Mouse (Mus musculus): Measurements from ENCODE around the gene Hopx. TPM values are rescaled to one million over a fixed set of nuclear protein-coding genes. Genes with fewer than 3 reads are reported as not detected.
"Not testable (repeated sequence)": the region's sequence is repeated elsewhere in the genome, so short reads cannot be mapped to it uniquely, and the experiment has no call there.

The Hopx gene
- polyA plus RNA-seq, 1 experiment = 26.1 TPM

GRCm38 (mm10) chr5:77098874-77099273 lies 16.0 kb downstream of the Hopx start:
- TF ChIP-seq CTCF (IDR thresholded peaks at IDR 0.05; ENCODE audit: borderline replicate concordance, control insufficient read depth, extremely low read depth, insufficient read depth, low read length, poor library complexity) (no peak), POLR2A (IDR thresholded peaks at IDR 0.05; ENCODE audit: control insufficient read depth, extremely low read depth, insufficient read depth, low read length, poor library complexity) (no peak)
- 91% methylated on average over 3 of the region's 3 CpGs for WGBS
- Histone ChIP-seq H3K4me1 (replicated peaks; ENCODE audit: control insufficient read depth, insufficient read depth, low read length) (peaks cover 11% of the 10 kb centered on the region; the same call in 1 of the 2 replicates), H3K27ac (ENCODE audit: control insufficient read depth, insufficient read depth, low read length) (no peak overlapping the region), H3K27me3 (ENCODE audit: control insufficient read depth, insufficient read depth, low read length) (0 out of 2 replicates have a peak, but pooled peaks cover 2% of the 10 kb centered on the region), H3K4me3 (ENCODE audit: control insufficient read depth, insufficient read depth, low read length) (no peak overlapping the region), H3K36me3 (ENCODE audit: control insufficient read depth, insufficient read depth, low read length) (no peaks in the 10 kb centered on the region)
- no peak for DNase-seq

GRCm38 (mm10) chr5:77097686-77098085 lies 17.2 kb downstream of the Hopx start:
- no peak overlapping the region for H3K27ac ChIP-seq (ENCODE audit: control insufficient read depth, insufficient read depth, low read length)
- WGBS = 85% methylated on average over 6 of the region's 6 CpGs
- no peak for DNase-seq
- H3K4me1 ChIP-seq (replicated peaks; ENCODE audit: control insufficient read depth, insufficient read depth, low read length) = peaks cover 11% of the 10 kb centered on the region; the same call in 1 of the 2 replicates
- H3K4me3 ChIP-seq (ENCODE audit: control insufficient read depth, insufficient read depth, low read length) = no peak overlapping the region
- no peak for TF ChIP-seq POLR2A (IDR thresholded peaks at IDR 0.05; ENCODE audit: control insufficient read depth, extremely low read depth, insufficient read depth, low read length, poor library complexity)
- no peak for TF ChIP-seq CTCF (IDR thresholded peaks at IDR 0.05; ENCODE audit: borderline replicate concordance, control insufficient read depth, extremely low read depth, insufficient read depth, low read length, poor library complexity)
- H3K27me3 ChIP-seq (ENCODE audit: control insufficient read depth, insufficient read depth, low read length) = 0 out of 2 replicates have a peak, but pooled peaks cover 2% of the 10 kb centered on the region
- H3K36me3 ChIP-seq (ENCODE audit: control insufficient read depth, insufficient read depth, low read length) = no peaks in the 10 kb centered on the region

GRCm38 (mm10) chr5:77096194-77096593 lies 18.7 kb downstream of the Hopx start:
- peaks cover 14% of the 10 kb centered on the region; the same call in 1 of the 2 replicates for H3K4me1 ChIP-seq (replicated peaks; ENCODE audit: control insufficient read depth, insufficient read depth, low read length)
- not testable (repeated sequence) for DNase-seq; H3K27ac ChIP-seq (ENCODE audit: control insufficient read depth, insufficient read depth, low read length); H3K4me3 ChIP-seq (ENCODE audit: control insufficient read depth, insufficient read depth, low read length); H3K27me3 ChIP-seq (ENCODE audit: control insufficient read depth, insufficient read depth, low read length); H3K36me3 ChIP-seq (ENCODE audit: control insufficient read depth, insufficient read depth, low read length)
- WGBS = 35% methylated on average over 3 of the region's 3 CpGs

GRCm38 (mm10) chr5:77094510-77095491 lies 20.1 kb downstream of the Hopx start:
- no peak for TF ChIP-seq CTCF (IDR thresholded peaks at IDR 0.05; ENCODE audit: borderline replicate concordance, control insufficient read depth, extremely low read depth, insufficient read depth, low read length, poor library complexity)
- no peak for TF ChIP-seq POLR2A (IDR thresholded peaks at IDR 0.05; ENCODE audit: control insufficient read depth, extremely low read depth, insufficient read depth, low read length, poor library complexity)
- WGBS = 1% methylated on average over 69 of the region's 69 CpGs
- DNase-seq = peak; percentile 47
- H3K4me3 ChIP-seq (ENCODE audit: control insufficient read depth, insufficient read depth, low read length) = peak overlapping the region; percentile 54
- no peaks in the 10 kb centered on the region for H3K36me3 ChIP-seq (ENCODE audit: control insufficient read depth, insufficient read depth, low read length)
- H3K27me3 ChIP-seq (ENCODE audit: control insufficient read depth, insufficient read depth, low read length) = 0 out of 2 replicates have a peak, but pooled peaks cover 2% of the 10 kb centered on the region
- H3K4me1 ChIP-seq (replicated peaks; ENCODE audit: control insufficient read depth, insufficient read depth, low read length) = peaks cover 14% of the 10 kb centered on the region; the same call in 1 of the 2 replicates
- no peak overlapping the region for H3K27ac ChIP-seq (ENCODE audit: control insufficient read depth, insufficient read depth, low read length)

- H3K4me3 ChIP-seq (ENCODE audit: control insufficient read depth, insufficient read depth, low read length) = no peak overlapping the region
- DNase-seq = no peak
- 0 out of 2 replicates have a peak, but pooled peaks cover 2% of the 10 kb centered on the region for H3K27me3 ChIP-seq (ENCODE audit: control insufficient read depth, insufficient read depth, low read length)
- no peak overlapping the region for H3K27ac ChIP-seq (ENCODE audit: control insufficient read depth, insufficient read depth, low read length)
- TF ChIP-seq POLR2A (IDR thresholded peaks at IDR 0.05; ENCODE audit: control insufficient read depth, extremely low read depth, insufficient read depth, low read length, poor library complexity) (no peak), CTCF (IDR thresholded peaks at IDR 0.05; ENCODE audit: borderline replicate concordance, control insufficient read depth, extremely low read depth, insufficient read depth, low read length, poor library complexity) (no peak)
- H3K36me3 ChIP-seq (ENCODE audit: control insufficient read depth, insufficient read depth, low read length) = no peaks in the 10 kb centered on the region
- H3K4me1 ChIP-seq (replicated peaks; ENCODE audit: control insufficient read depth, insufficient read depth, low read length) = peaks cover 14% of the 10 kb centered on the region; the same call in 1 of the 2 replicates
- WGBS = 74% methylated on average over 8 of the region's 8 CpGs
These were observed 21.0 kb downstream of the Hopx start for GRCm38 (mm10) chr5:77093961-77094360.

- H3K4me3 ChIP-seq (ENCODE audit: control insufficient read depth, insufficient read depth, low read length) = no peak overlapping the region
- no peak for DNase-seq
- peaks cover 14% of the 10 kb centered on the region; the same call in 1 of the 2 replicates for H3K4me1 ChIP-seq (replicated peaks; ENCODE audit: control insufficient read depth, insufficient read depth, low read length)
- no peaks in the 10 kb centered on the region for H3K36me3 ChIP-seq (ENCODE audit: control insufficient read depth, insufficient read depth, low read length)
- WGBS = 28% methylated on average over 5 of the region's 5 CpGs
- H3K27me3 ChIP-seq (ENCODE audit: control insufficient read depth, insufficient read depth, low read length) = 0 out of 2 replicates have a peak, but pooled peaks cover 2% of the 10 kb centered on the region
- no peak for TF ChIP-seq CTCF (IDR thresholded peaks at IDR 0.05; ENCODE audit: borderline replicate concordance, control insufficient read depth, extremely low read depth, insufficient read depth, low read length, poor library complexity)
- no peak for TF ChIP-seq POLR2A (IDR thresholded peaks at IDR 0.05; ENCODE audit: control insufficient read depth, extremely low read depth, insufficient read depth, low read length, poor library complexity)
- no peak overlapping the region for H3K27ac ChIP-seq (ENCODE audit: control insufficient read depth, insufficient read depth, low read length)
These were observed 22.4 kb downstream of the Hopx start for GRCm38 (mm10) chr5:77092531-77092930.
